Mouse (Mus musculus) neutrophil, adult 5-6 weeks (primary cell): ENCODE results near the gene 4930583I09Rik. TPM values are rescaled to one million over a fixed set of nuclear protein-coding genes. Genes with fewer than 3 reads are reported as not detected.

Source experiments
- ATAC-seq: fragments of 151-379, 151-347 bp; 2 replicates; pipeline ENCODE4 v1.8.0; 2017; ENCODE audit warnings: mild to moderate bottlenecking, moderate TSS enrichment; ENCODE audit not compliant: insufficient number of reproducible peaks, poor library complexity, low FRiP score, severe bottlenecking; ENCODE audit errors: extremely low read depth
- total RNA-seq: library from RNA; stranded (forward); fragments of 200-1000 nt; gene quantifications from 2 replicates; pipeline ENCODE4 v1.2.3, GENCODE M21; 2017

Gene 4930583I09Rik
- total RNA-seq, 1 experiment from 2014 or later: not detected

DNA sequence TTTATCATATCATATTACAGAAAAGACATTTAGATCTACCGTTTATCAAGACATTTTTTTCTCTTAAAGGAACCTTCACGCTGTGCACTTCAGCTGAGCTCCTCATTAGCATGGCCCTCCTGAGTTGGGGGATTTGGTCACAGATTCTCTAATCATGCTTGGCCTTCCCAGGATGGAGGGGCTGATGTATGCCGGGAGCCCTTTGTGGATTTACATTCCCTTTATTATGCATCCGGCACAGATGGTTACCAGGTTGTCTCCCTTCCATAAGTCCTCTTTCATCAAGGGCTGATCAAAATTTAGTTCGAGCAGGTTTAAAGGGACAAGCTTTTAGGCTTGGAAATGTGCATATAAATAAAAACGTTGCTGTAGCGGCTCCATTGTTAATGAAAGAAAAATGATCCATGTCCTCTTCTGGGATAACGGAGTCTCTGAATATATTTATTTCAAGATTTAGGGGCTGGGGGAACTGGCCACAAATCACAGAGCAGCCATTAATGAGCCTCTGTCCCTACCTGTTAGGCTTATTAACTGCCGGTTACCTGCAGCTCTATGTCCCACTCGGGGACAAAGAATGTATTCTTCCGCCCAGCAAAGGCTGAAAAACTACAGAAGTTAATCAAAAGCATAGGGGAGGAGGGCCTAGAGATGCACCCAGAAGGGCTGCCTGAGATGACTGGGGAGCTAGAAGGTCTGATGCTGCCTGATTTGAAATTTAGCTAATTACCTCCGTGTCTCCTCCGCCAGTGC is 31.3 kb downstream of the 4930583I09Rik start:
- no peak for ATAC-seq

DNA sequence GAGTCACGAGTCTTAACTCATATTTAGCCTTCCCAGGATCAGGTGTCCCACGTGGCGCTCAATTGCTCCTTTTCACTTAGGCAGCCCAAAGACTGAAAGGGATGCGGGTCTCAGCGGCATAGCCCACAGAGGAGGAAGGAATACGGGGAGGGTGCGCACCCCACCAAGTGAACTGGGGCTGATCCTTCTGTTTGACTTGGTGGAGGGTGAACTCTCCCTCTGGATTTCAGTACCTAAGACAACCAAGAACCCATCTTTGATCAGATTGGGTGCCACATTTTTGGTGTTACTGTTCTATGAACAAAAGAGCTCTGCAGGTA is 33.0 kb downstream of the 4930583I09Rik start:
- no peak for ATAC-seq

DNA sequence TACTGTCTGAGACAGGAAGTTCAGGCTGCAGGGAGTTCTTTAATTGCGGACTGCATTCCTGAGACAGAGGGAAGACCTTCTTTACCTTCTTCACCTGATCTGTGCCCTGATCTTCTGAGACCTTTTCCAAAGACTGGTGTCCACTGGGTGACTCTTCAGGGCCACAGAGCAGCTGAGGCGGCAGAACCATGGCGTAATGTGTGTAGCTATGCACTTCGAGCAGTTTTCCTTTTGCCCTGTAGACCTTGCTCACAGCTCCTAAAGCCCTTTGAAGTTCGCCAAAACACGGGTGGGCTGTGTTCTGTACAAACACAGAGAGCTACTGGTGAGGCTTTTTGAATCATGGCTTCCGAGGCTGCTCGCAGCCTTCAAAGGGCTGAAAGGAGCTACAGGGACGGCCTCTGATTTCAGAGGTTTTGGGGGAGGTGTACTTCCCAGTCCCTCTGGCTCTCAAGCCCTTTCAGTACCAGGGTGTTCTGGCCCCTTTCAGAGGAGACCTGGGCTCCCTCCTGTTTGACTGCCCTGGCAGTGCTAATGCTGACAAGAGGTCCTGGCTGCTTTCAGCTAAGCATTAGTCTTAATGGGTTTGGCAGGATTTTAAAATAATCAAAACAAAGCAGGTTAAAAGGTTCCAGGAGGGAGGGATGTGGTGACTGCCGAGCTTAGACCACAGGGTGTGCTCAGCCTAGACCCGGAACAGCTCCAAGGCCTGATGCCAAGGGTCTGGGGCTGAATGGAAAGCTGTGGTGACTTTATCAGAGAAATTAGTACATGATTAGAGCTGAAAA is 33.5 kb downstream of the 4930583I09Rik start:
- no peak for ATAC-seq

DNA sequence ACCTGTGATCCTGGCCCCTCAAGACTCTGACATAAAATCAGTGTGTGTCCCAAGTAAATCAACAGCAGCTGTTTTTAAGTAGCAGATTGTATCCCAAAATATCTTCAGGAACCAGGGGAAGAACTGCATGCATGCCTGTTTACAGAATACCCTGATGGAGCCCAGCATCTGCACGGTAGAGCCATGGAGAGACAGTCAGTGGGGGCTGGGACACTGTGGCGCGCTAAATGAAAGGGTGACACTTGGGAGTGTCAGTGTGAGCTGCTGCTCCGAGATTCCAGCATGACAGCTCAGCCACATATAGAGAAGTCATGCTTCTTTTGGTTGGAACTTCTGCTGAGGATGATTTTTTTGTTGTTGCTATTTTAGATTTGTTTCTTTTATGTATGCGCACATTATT is 43.2 kb downstream of the 4930583I09Rik start:
- ATAC-seq: no peak

DNA sequence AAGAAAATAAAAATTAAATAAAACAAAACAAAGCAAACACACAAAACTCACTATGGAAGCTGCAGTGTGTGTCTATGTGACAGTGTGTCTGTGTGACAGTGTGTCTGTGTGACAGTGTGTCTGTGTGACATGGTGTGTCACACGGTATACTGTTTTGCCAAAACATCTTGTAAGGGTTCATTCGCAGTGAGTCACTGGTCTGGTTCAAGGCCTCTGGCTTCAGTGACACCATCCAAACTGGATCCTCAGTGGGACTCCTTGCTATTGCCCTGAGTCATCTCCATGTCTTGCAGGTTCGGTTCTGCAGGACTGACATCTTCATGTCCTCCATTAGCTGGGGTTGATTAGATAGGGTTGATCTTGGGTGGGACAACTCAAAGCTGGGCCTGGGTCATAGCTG is 43.8 kb downstream of the 4930583I09Rik start:
- no peak for ATAC-seq

DNA sequence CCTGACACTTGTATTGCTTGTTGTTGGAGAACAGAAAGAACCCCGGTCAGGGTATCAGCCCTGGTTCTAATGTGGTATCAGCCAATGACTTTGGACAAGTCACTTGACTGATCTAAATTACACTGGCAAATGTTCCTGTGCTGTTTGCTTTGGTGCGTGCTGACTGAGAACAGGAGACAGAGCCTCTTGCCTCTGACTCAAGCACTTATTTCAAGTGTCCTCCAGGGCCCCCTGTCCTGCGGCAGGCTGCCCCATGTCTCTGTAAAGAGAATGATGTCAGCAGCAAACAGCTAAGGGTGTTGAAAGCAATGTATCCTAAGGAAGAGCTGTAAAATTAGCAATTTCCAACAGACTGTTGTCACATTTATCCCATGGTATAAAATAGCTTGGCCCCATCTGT is 46.7 kb downstream of the 4930583I09Rik start:
- no peak for ATAC-seq

DNA sequence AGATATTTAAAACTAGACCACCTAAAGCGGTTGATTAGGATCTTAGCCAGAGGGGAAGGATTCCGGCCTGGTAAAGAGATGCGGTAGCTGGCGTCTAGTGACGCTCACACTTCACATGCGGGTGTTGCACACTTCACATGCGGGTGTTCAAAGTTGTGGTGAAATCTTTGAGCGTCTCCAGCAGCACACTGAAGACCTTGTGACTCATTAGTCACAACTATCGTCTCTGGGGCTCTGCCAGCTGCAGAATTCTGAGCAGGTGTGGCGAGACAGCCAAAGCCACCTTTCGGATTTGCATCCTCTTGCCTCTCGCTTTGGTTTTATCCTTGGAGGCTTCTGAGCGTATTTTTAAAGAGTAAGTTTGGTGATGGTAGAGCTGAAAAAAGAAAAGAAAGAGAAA is 47.6 kb downstream of the 4930583I09Rik start:
- no peak for ATAC-seq

DNA sequence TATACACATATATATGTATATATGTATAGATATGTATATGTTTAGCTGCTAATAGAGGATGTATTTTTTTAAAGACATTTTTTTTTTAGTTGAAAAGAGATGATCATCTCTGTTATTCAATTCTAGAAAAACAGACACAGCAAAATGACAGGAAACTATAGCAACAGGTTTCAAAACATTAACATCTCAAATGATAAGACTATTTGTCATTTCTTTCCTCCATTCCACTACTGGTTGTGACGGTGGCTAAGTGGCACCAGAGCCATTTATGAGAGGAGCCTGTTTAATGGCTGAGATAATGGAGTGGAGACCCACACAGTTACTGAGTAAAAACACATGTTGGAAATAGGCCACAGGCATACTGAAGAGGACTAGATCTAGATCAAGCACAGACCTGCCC is 49.9 kb downstream of the 4930583I09Rik start:
- ATAC-seq: no peak

Other genes with a start within 250 kb of the 4930583I09Rik start
- 59.3 and 69.0 TPM in 2 replicates for gene Man2a1, start 235.3 kb downstream of the 4930583I09Rik start, total RNA-seq